Mouse (Mus musculus): ENCODE data around the gene Ubl5. TPM values are rescaled to one million over a fixed set of nuclear protein-coding genes. Genes with fewer than 3 reads are reported as not detected.

The Ubl5 gene
- 375 and 531 TPM in 2 replicates for polyA plus RNA-seq (2014; fragmentation: Nextera tagmentation; extraction: Ambion mirVana)

DNA sequence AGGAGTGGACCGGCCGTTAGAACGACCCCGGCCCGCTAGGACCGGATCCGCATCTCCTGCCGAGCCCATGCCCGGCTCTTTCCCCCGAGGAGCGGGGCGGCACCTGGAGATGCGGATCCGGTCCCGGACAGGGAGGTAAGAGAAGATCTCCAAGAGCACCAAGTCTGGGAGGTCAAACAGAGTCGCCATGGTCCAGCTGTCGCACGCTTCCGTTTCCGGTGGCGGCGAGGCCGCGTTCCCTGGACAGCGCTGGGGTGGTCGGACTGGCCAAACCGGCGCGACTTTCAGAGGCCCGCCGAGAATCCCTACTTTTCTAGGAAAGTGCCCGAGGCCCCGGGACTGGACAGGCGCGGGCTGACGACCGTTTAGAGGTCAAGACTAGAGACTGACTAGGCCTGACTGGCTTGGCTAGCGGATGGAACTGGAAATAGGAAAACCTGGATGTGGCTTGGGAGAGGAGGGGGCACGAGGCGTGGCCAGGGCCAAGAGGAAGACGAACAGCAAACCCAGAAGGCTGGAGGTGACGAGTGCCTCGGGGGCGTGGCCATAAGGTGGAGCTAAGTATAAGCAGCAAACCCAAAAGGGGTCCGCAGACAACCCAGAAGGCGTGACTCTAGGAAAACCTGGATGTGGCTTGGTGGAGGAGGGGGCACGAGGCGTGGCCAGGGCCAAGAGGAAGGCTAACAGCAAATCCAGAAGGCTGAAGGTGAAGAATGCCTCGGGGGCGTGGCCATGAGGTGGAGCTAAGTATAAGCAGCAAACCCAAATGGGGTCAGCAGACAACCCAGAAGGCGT, at the start of gene Ubl5:
Ubl5 (plus strand) TSS at position 778 of the 795 bp plus-strand sequence.
- Histone ChIP-seq H3K27ac (ENCODE audit: low read depth, low read length) (peak within 1 kb of the TSS; percentile 93), H3K4me1 (ENCODE audit: control insufficient read depth, insufficient read depth, low read length) (peaks cover 12% of the 10 kb centered on the region), H3K36me3 (ENCODE audit: control insufficient read depth, insufficient read depth, low read length) (peaks cover 28% of the 10 kb centered on the region), H3K4me2 (replicated peaks; ENCODE audit: low read depth, low read length) (peak within 1 kb of the TSS; percentile 90), H3K9ac (ENCODE audit: low read depth, low read length) (peak within 1 kb of the TSS; percentile 85), H3K4me3 (ENCODE audit: low read length) (peak within 1 kb of the TSS; percentile 64), H3K27me3 (ENCODE audit: control insufficient read depth, insufficient read depth, low read length) (no peaks in the 10 kb centered on the region), H3K9me3 (ENCODE audit: control insufficient read depth, low read length) (no peaks in the 10 kb centered on the region)
- ATAC-seq (ENCODE audit: low FRiP score, low TSS enrichment): peak; percentile 95
- WGBS: under 1% methylated on average over 51 of the region's 51 CpGs

DNA sequence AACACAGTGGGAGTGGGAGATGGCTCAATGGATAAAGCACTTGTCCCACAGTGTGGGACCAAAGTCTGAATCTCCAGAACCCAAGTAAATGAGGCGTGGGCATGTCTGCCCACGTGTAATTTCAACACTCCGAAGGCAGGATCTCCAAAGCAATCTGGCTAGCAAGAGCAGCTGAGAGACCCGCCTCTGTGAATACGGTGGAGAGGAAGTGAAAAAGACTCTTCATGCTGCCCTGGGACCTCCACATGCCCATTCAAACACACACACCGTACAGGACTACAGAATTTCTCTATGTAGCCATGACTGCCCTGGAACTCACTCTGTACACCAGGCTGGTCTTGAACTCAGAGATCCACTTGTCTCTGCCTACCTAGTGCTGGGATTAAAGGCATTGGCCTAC, 41.4 kb upstream of the Ubl5 start:
- no peaks in the 10 kb centered on the region for H3K27me3 ChIP-seq (ENCODE audit: control insufficient read depth, insufficient read depth, low read length)
- no peak overlapping the region for H3K4me2 ChIP-seq (replicated peaks; ENCODE audit: low read depth, low read length)
- H3K9ac ChIP-seq (ENCODE audit: low read depth, low read length): no peak overlapping the region
- 82% methylated on average over 6 of the region's 6 CpGs for WGBS
- ATAC-seq (ENCODE audit: low FRiP score, low TSS enrichment): no peak
- no peak overlapping the region for H3K27ac ChIP-seq (ENCODE audit: low read depth, low read length)
- no peak overlapping the region for H3K4me3 ChIP-seq (ENCODE audit: low read length)
- H3K36me3 ChIP-seq (ENCODE audit: control insufficient read depth, insufficient read depth, low read length): peaks cover 7% of the 10 kb centered on the region; the same call in 1 of the 2 replicates
- no peaks in the 10 kb centered on the region for H3K4me1 ChIP-seq (ENCODE audit: control insufficient read depth, insufficient read depth, low read length)
- H3K9me3 ChIP-seq (ENCODE audit: control insufficient read depth, low read length): no peaks in the 10 kb centered on the region

DNA sequence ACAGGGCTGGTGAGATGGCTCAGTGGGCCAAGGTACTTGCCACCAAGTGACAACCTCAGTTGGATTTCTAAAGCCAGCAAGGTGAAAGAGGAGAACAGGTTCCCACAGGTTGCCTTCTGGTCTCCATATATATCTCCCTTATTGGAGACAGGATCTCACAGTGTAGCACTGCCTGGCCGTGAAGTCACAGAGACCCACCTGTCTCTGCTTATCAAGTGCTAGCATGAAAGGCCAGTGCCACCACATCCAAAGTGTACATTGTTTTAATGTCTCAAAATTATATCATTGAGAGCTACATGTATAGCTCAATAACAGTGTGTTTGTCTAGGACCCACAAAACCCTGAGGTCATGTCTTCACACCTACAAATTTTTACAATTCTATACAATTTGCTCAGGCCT, 36.4 kb upstream of the Ubl5 start:
- H3K27me3 ChIP-seq (ENCODE audit: control insufficient read depth, insufficient read depth, low read length): no peaks in the 10 kb centered on the region
- H3K4me1 ChIP-seq (ENCODE audit: control insufficient read depth, insufficient read depth, low read length): no peaks in the 10 kb centered on the region
- H3K36me3 ChIP-seq (ENCODE audit: control insufficient read depth, insufficient read depth, low read length): no peaks in the 10 kb centered on the region
- peak overlapping the region; percentile 68; the same call in 1 of the 2 replicates for H3K4me3 ChIP-seq (ENCODE audit: low read length)
- no peak overlapping the region for H3K9ac ChIP-seq (ENCODE audit: low read depth, low read length)
- peaks cover 3% of the 10 kb centered on the region; the same call in 1 of the 2 replicates for H3K9me3 ChIP-seq (ENCODE audit: control insufficient read depth, low read length)
- peak overlapping the region; percentile 65 for H3K4me2 ChIP-seq (replicated peaks; ENCODE audit: low read depth, low read length)
- no peak for ATAC-seq (ENCODE audit: low FRiP score, low TSS enrichment)
- WGBS: 84% methylated on average over 1 of the region's 1 CpGs
- H3K27ac ChIP-seq (ENCODE audit: low read depth, low read length): no peak overlapping the region; the same call in 1 of the 2 replicates

DNA sequence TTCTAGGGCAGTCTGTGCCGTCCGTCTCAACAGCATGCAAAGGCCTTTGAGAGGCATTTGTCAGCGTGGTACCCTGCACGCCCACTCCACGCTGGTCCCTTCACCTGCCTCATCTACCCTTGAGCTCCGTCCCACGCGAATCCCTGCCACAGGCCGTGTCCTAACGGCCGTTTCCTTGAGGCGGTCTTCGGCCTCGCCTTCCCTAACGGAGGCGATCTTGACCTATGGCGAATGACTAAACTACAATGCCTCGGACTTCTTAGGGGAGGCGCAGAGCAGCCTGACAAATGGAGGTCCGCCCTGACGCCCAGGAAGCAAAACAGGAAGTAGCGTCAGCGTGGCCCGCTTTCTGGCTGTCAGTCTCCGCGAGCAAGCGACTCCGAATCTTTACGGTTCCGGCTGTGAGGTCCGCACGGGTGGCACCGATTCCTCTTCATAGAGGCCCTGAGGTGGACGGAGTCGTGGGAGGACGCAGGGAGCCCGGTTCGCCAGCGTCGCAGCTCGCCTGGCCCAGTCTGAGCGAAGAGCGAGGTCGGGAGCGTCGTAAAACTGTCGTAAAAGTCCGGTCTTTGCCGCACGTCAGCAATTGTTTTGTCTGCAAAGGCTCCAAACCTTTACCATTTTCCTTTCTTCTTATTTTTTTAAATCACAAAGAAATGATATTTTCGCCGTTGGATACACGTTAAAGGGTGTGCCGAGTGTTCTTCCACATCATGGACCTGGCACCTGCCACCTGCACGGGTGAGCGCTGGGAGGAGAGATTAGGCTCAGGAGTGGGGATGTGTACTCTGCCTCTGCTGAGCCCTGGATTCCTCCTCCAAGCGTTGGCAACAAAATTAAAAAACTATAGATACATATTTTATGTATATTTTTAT, 35.3 kb upstream of the Ubl5 start:
- Histone ChIP-seq H3K36me3 (ENCODE audit: control insufficient read depth, insufficient read depth, low read length) (no peaks in the 10 kb centered on the region), H3K9ac (ENCODE audit: low read depth, low read length) (peak overlapping the region; percentile 82), H3K9me3 (ENCODE audit: control insufficient read depth, low read length) (peaks cover 3% of the 10 kb centered on the region; the same call in 1 of the 2 replicates), H3K4me3 (ENCODE audit: low read length) (peak overlapping the region; percentile 68), H3K4me2 (replicated peaks; ENCODE audit: low read depth, low read length) (peak overlapping the region; percentile 65), H3K27ac (ENCODE audit: low read depth, low read length) (peak overlapping the region; percentile 94), H3K4me1 (ENCODE audit: control insufficient read depth, insufficient read depth, low read length) (no peaks in the 10 kb centered on the region), H3K27me3 (ENCODE audit: control insufficient read depth, insufficient read depth, low read length) (no peaks in the 10 kb centered on the region)
- under 1% methylated on average over 56 of the region's 57 CpGs for whole genome bisulfite sequencing
- peak; percentile 92 for ATAC-seq (ENCODE audit: low FRiP score, low TSS enrichment)

GRCm38 (mm10) chr9:20609831-20610464, 32.7 kb upstream of the Ubl5 start:
- Histone ChIP-seq H3K9me3 (ENCODE audit: control insufficient read depth, low read length) (peaks cover 3% of the 10 kb centered on the region; the same call in 1 of the 2 replicates), H3K9ac (ENCODE audit: low read depth, low read length) (no peak overlapping the region), H3K4me3 (ENCODE audit: low read length) (no peak overlapping the region), H3K4me1 (ENCODE audit: control insufficient read depth, insufficient read depth, low read length) (no peaks in the 10 kb centered on the region), H3K27ac (ENCODE audit: low read depth, low read length) (no peak overlapping the region), H3K4me2 (replicated peaks; ENCODE audit: low read depth, low read length) (no peak overlapping the region), H3K27me3 (ENCODE audit: control insufficient read depth, insufficient read depth, low read length) (no peaks in the 10 kb centered on the region), H3K36me3 (ENCODE audit: control insufficient read depth, insufficient read depth, low read length) (no peaks in the 10 kb centered on the region)
- 87% methylated on average over 5 of the region's 5 CpGs for WGBS
- no peak for ATAC-seq (ENCODE audit: low FRiP score, low TSS enrichment)

DNA sequence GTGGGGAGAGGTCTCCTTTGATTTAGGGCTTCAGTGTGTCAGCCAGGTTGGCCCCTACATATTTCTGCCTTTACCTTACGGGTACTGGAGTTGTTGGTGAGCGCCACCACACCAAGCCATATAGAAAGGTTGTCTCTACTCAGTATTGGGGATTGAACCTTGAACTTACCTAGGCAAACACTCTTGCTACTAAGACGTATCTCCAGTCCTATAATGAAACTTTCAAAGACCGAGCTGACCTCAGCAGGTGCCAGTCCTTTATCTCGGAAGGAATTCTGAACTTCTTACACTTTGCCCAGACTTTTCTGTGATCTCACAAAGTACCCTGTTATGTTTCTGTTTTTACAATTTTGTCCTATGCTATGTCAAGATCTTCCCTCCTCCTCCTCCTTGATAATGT, 30.7 kb upstream of the Ubl5 start:
- no peaks in the 10 kb centered on the region for H3K27me3 ChIP-seq (ENCODE audit: control insufficient read depth, insufficient read depth, low read length)
- H3K9ac ChIP-seq (ENCODE audit: low read depth, low read length): no peak overlapping the region
- no peaks in the 10 kb centered on the region for H3K36me3 ChIP-seq (ENCODE audit: control insufficient read depth, insufficient read depth, low read length)
- ATAC-seq (ENCODE audit: low FRiP score, low TSS enrichment): no peak
- no peak overlapping the region for H3K4me2 ChIP-seq (replicated peaks; ENCODE audit: low read depth, low read length)
- H3K4me3 ChIP-seq (ENCODE audit: low read length): no peak overlapping the region
- no peaks in the 10 kb centered on the region for H3K4me1 ChIP-seq (ENCODE audit: control insufficient read depth, insufficient read depth, low read length)
- WGBS: 77% methylated on average over 5 of the region's 5 CpGs
- H3K9me3 ChIP-seq (ENCODE audit: control insufficient read depth, low read length): peaks cover 3% of the 10 kb centered on the region; the same call in 1 of the 2 replicates
- H3K27ac ChIP-seq (ENCODE audit: low read depth, low read length): no peak overlapping the region

DNA sequence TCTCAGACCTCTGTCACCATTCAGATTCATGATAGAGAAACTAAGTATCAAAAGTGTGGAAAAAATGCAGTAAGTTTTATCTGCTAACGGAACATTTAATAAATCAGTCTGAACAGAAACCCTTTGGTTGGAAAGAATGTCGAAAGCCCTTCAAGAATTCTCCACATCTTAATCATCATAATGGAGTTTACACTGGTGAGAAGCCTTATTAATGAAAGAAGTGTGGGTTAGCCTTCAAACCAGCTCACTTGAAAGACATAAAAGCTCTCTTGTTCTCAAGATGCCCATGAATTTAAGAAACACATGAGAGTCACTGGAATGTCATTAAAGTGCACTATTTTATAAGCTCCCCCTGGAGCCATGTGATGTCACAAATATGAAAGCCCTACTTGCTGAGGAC, 26.0 kb upstream of the Ubl5 start:
- no peak overlapping the region for H3K4me3 ChIP-seq (ENCODE audit: low read length)
- H3K4me2 ChIP-seq (replicated peaks; ENCODE audit: low read depth, low read length): no peak overlapping the region
- 85% methylated on average over 2 of the region's 2 CpGs for WGBS
- no peak for ATAC-seq (ENCODE audit: low FRiP score, low TSS enrichment)
- no peaks in the 10 kb centered on the region for H3K4me1 ChIP-seq (ENCODE audit: control insufficient read depth, insufficient read depth, low read length)
- H3K27ac ChIP-seq (ENCODE audit: low read depth, low read length): no peak overlapping the region
- H3K9ac ChIP-seq (ENCODE audit: low read depth, low read length): no peak overlapping the region
- no peaks in the 10 kb centered on the region for H3K27me3 ChIP-seq (ENCODE audit: control insufficient read depth, insufficient read depth, low read length)
- H3K36me3 ChIP-seq (ENCODE audit: control insufficient read depth, insufficient read depth, low read length): peaks cover 7% of the 10 kb centered on the region; the same call in 1 of the 2 replicates
- no peaks in the 10 kb centered on the region for H3K9me3 ChIP-seq (ENCODE audit: control insufficient read depth, low read length)

DNA sequence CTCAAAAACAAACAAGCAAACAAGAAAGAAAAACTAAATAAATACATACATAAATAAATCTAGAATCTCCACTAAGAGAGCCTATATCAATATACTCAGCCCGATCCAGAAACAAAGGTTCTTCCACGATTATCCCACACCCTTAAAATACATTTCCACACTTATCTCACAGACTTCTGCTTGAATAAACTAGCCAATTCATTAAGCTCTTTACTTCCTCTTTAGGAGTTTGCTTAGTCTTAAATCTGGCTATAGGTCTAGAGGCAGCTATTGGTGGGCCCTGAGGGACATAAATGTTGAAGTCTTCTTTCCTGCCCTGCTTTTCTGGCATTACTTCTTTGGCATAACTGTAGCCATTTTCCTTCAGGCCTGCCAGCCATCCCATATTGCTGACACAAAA, 11.3 kb upstream of the Ubl5 start:
- H3K9ac ChIP-seq (ENCODE audit: low read depth, low read length): no peak overlapping the region
- H3K4me2 ChIP-seq (replicated peaks; ENCODE audit: low read depth, low read length): no peak overlapping the region
- no peaks in the 10 kb centered on the region for H3K4me1 ChIP-seq (ENCODE audit: control insufficient read depth, insufficient read depth, low read length)
- 90% methylated on average over 2 of the region's 2 CpGs for WGBS
- H3K9me3 ChIP-seq (ENCODE audit: control insufficient read depth, low read length): no peaks in the 10 kb centered on the region
- ATAC-seq (ENCODE audit: low FRiP score, low TSS enrichment): no peak
- no peaks in the 10 kb centered on the region for H3K27me3 ChIP-seq (ENCODE audit: control insufficient read depth, insufficient read depth, low read length)
- no peak overlapping the region for H3K4me3 ChIP-seq (ENCODE audit: low read length)
- H3K27ac ChIP-seq (ENCODE audit: low read depth, low read length): no peak overlapping the region
- no peaks in the 10 kb centered on the region for H3K36me3 ChIP-seq (ENCODE audit: control insufficient read depth, insufficient read depth, low read length)
